Comparison of ENCODE assay signal across 19 mouse cellular contexts in genomic region chr10:15037571-15037970, GRCm38 (mm10).
"Had no signal": no experiment of that assay in that cellular context is flagged by ENCODE, and none has a peak within 500 bp of the region (broad histone marks: within the 10 kb centered on the region; RNA-seq: fewer than 3 reads in every experiment).

No protein-coding gene starts in this region.

- H3K4me3 ChIP-seq: midbrain, embryonic 10.5 days; midbrain, embryonic 12.5 days; myocyte; neural tube, embryonic 13.5 days; neural tube, embryonic 15.5 days had no signal

- DNase-seq: lung, adult 18-20 months; lung, embryonic 14.5 days; lung, postnatal 10 days; lung, postnatal 4 days; midbrain, embryonic 14.5 days; retina, postnatal 1 day; right cerebral cortex, adult 18-20 months; right cerebral cortex, postnatal 25 days; right cerebral cortex, postnatal 4 days; spleen, adult 18-20 months; thymus, adult 18-20 months; thymus, postnatal 14 days; thymus, postnatal 36 days had no signal

- H3K27me3 ChIP-seq: midbrain, embryonic 12.5 days; neural tube, embryonic 13.5 days; neural tube, embryonic 15.5 days had no signal

- ATAC-seq: midbrain, embryonic 16.5 days had no signal

- H3K27ac ChIP-seq: midbrain, embryonic 10.5 days; midbrain, embryonic 12.5 days; neural tube, embryonic 13.5 days; neural tube, embryonic 15.5 days had no signal

- H3K36me3 ChIP-seq: midbrain, embryonic 10.5 days; midbrain, embryonic 12.5 days; neural tube, embryonic 13.5 days; neural tube, embryonic 15.5 days had no signal

- H3K4me1 ChIP-seq: midbrain, embryonic 10.5 days; midbrain, embryonic 12.5 days; neural tube, embryonic 13.5 days; neural tube, embryonic 15.5 days had no signal
